Mouse (Mus musculus): ENCODE measurements around the gene Tex2. TPM values are rescaled to one million over a fixed set of nuclear protein-coding genes. Genes with fewer than 3 reads are reported as not detected.

Tex2 gene
- polyA plus RNA-seq, 1 experiment from 2014 or later: 8.3 TPM

GRCm38 (mm10) chr11:106486866-106487732, 126.1 kb downstream of the Tex2 start:
- Histone ChIP-seq H3K4me3 (peak overlapping the region; percentile 94), H3K9ac (peak overlapping the region; percentile 85), H3K9me3 (no peaks in the 10 kb centered on the region), H3K4me2 (replicated peaks) (peak overlapping the region; percentile 83), H3K36me3 (no peaks in the 10 kb centered on the region), H3K27me3 (no peaks in the 10 kb centered on the region), H3K4me1 (peaks cover 3% of the 10 kb centered on the region), H3K27ac (peak overlapping the region; percentile 83)
- under 1% methylated on average over 75 of the region's 86 CpGs for WGBS
- peak; percentile 79 for ATAC-seq (ENCODE audit: insufficient number of reproducible peaks, insufficient read depth, low FRiP score, low TSS enrichment)

- WGBS: 49% methylated on average over 16 of the region's 16 CpGs
- Histone ChIP-seq H3K4me2 (replicated peaks) (peak overlapping the region; percentile 83), H3K9ac (no peak overlapping the region), H3K4me1 (peaks cover 3% of the 10 kb centered on the region), H3K4me3 (peak overlapping the region; percentile 94), H3K36me3 (no peaks in the 10 kb centered on the region), H3K27ac (no peak overlapping the region), H3K9me3 (no peaks in the 10 kb centered on the region), H3K27me3 (no peaks in the 10 kb centered on the region)
- ATAC-seq (ENCODE audit: insufficient number of reproducible peaks, insufficient read depth, low FRiP score, low TSS enrichment): no peak
Observed at GRCm38 (mm10) chr11:106486042-106486865, 127.0 kb downstream of the Tex2 start.

GRCm38 (mm10) chr11:106485611-106486010, 127.6 kb downstream of the Tex2 start:
- no peak for ATAC-seq (ENCODE audit: insufficient number of reproducible peaks, insufficient read depth, low FRiP score, low TSS enrichment)
- no peak overlapping the region for H3K4me2 ChIP-seq (replicated peaks)
- no peak overlapping the region for H3K4me3 ChIP-seq
- no peaks in the 10 kb centered on the region for H3K27me3 ChIP-seq
- H3K9me3 ChIP-seq: no peaks in the 10 kb centered on the region
- peaks cover 3% of the 10 kb centered on the region for H3K4me1 ChIP-seq
- H3K36me3 ChIP-seq: no peaks in the 10 kb centered on the region
- 75% methylated on average over 4 of the region's 4 CpGs for WGBS
- no peak overlapping the region for H3K27ac ChIP-seq
- H3K9ac ChIP-seq: no peak overlapping the region

GRCm38 (mm10) chr11:106484875-106485274, 128.3 kb downstream of the Tex2 start:
- no peak for ATAC-seq (ENCODE audit: insufficient number of reproducible peaks, insufficient read depth, low FRiP score, low TSS enrichment)
- Histone ChIP-seq H3K4me2 (replicated peaks) (no peak overlapping the region), H3K27me3 (no peaks in the 10 kb centered on the region), H3K27ac (no peak overlapping the region), H3K9ac (no peak overlapping the region), H3K4me3 (no peak overlapping the region), H3K4me1 (peaks cover 3% of the 10 kb centered on the region), H3K9me3 (no peaks in the 10 kb centered on the region), H3K36me3 (no peaks in the 10 kb centered on the region)
- WGBS: 87% methylated on average over 4 of the region's 4 CpGs

- Histone ChIP-seq H3K27me3 (no peaks in the 10 kb centered on the region), H3K9ac (no peak overlapping the region), H3K4me3 (no peak overlapping the region), H3K4me2 (replicated peaks) (no peak overlapping the region), H3K4me1 (peaks cover 3% of the 10 kb centered on the region), H3K36me3 (no peaks in the 10 kb centered on the region), H3K9me3 (no peaks in the 10 kb centered on the region), H3K27ac (no peak overlapping the region)
- no peak for ATAC-seq (ENCODE audit: insufficient number of reproducible peaks, insufficient read depth, low FRiP score, low TSS enrichment)
- WGBS: 91% methylated on average over 8 of the region's 8 CpGs
Observed at GRCm38 (mm10) chr11:106482867-106483266, 130.4 kb downstream of the Tex2 start.

- H3K27ac ChIP-seq: no peak overlapping the region
- no peak overlapping the region for H3K4me2 ChIP-seq (replicated peaks)
- no peak for ATAC-seq (ENCODE audit: insufficient number of reproducible peaks, insufficient read depth, low FRiP score, low TSS enrichment)
- no peaks in the 10 kb centered on the region for H3K9me3 ChIP-seq
- no peaks in the 10 kb centered on the region for H3K36me3 ChIP-seq
- H3K4me1 ChIP-seq: peaks cover 3% of the 10 kb centered on the region
- WGBS: 73% methylated on average over 4 of the region's 4 CpGs
- no peak overlapping the region for H3K4me3 ChIP-seq
- H3K9ac ChIP-seq: no peak overlapping the region
- H3K27me3 ChIP-seq: no peaks in the 10 kb centered on the region
Observed at GRCm38 (mm10) chr11:106481651-106482050, 131.6 kb downstream of the Tex2 start.

GRCm38 (mm10) chr11:106480530-106480885, 132.7 kb downstream of the Tex2 start:
- H3K9ac ChIP-seq: no peak overlapping the region
- H3K9me3 ChIP-seq: no peaks in the 10 kb centered on the region
- ATAC-seq (ENCODE audit: insufficient number of reproducible peaks, insufficient read depth, low FRiP score, low TSS enrichment): no peak
- H3K4me1 ChIP-seq: no peaks in the 10 kb centered on the region
- no peaks in the 10 kb centered on the region for H3K36me3 ChIP-seq
- no peak overlapping the region for H3K4me3 ChIP-seq
- no peak overlapping the region for H3K4me2 ChIP-seq (replicated peaks)
- H3K27me3 ChIP-seq: no peaks in the 10 kb centered on the region
- H3K27ac ChIP-seq: no peak overlapping the region
- WGBS: 61% methylated on average over 3 of the region's 3 CpGs

GRCm38 (mm10) chr11:106479619-106480529, 133.3 kb downstream of the Tex2 start:
- no peaks in the 10 kb centered on the region for H3K36me3 ChIP-seq
- no peaks in the 10 kb centered on the region for H3K4me1 ChIP-seq
- no peak for ATAC-seq (ENCODE audit: insufficient number of reproducible peaks, insufficient read depth, low FRiP score, low TSS enrichment)
- H3K4me2 ChIP-seq (replicated peaks): no peak overlapping the region
- no peak overlapping the region for H3K27ac ChIP-seq
- no peak overlapping the region for H3K9ac ChIP-seq
- 81% methylated on average over 9 of the region's 9 CpGs for WGBS
- no peaks in the 10 kb centered on the region for H3K27me3 ChIP-seq
- no peak overlapping the region for H3K4me3 ChIP-seq
- H3K9me3 ChIP-seq: no peaks in the 10 kb centered on the region

GRCm38 (mm10) chr11:106478745-106479144, 134.5 kb downstream of the Tex2 start:
- no peak overlapping the region for H3K4me2 ChIP-seq (replicated peaks)
- no peaks in the 10 kb centered on the region for H3K4me1 ChIP-seq
- no peak overlapping the region for H3K9ac ChIP-seq
- no peaks in the 10 kb centered on the region for H3K27me3 ChIP-seq
- no peak for ATAC-seq (ENCODE audit: insufficient number of reproducible peaks, insufficient read depth, low FRiP score, low TSS enrichment)
- WGBS: 24% methylated on average over 1 of the region's 1 CpGs
- no peak overlapping the region for H3K27ac ChIP-seq
- no peak overlapping the region for H3K4me3 ChIP-seq
- no peaks in the 10 kb centered on the region for H3K9me3 ChIP-seq
- no peaks in the 10 kb centered on the region for H3K36me3 ChIP-seq

- Histone ChIP-seq H3K36me3 (no peaks in the 10 kb centered on the region), H3K4me2 (replicated peaks) (no peak overlapping the region), H3K27me3 (no peaks in the 10 kb centered on the region), H3K27ac (no peak overlapping the region), H3K9ac (no peak overlapping the region), H3K9me3 (no peaks in the 10 kb centered on the region), H3K4me1 (no peaks in the 10 kb centered on the region), H3K4me3 (no peak overlapping the region)
- WGBS: 90% methylated on average over 4 of the region's 4 CpGs
- ATAC-seq (ENCODE audit: insufficient number of reproducible peaks, insufficient read depth, low FRiP score, low TSS enrichment): no peak
Observed at GRCm38 (mm10) chr11:106477505-106478160, 135.6 kb downstream of the Tex2 start.

GRCm38 (mm10) chr11:106475309-106475708, 137.9 kb downstream of the Tex2 start:
- no peak overlapping the region for H3K27ac ChIP-seq
- WGBS: 80% methylated on average over 1 of the region's 1 CpGs
- H3K9ac ChIP-seq: no peak overlapping the region
- no peak for ATAC-seq (ENCODE audit: insufficient number of reproducible peaks, insufficient read depth, low FRiP score, low TSS enrichment)
- H3K4me2 ChIP-seq (replicated peaks): no peak overlapping the region
- no peaks in the 10 kb centered on the region for H3K27me3 ChIP-seq
- H3K9me3 ChIP-seq: no peaks in the 10 kb centered on the region
- peaks cover 8% of the 10 kb centered on the region; the same call in 1 of the 2 replicates for H3K4me1 ChIP-seq
- H3K36me3 ChIP-seq: no peaks in the 10 kb centered on the region
- H3K4me3 ChIP-seq: no peak overlapping the region

Data from embryonic facial prominence, embryonic 12.5 days (tissue).